Mouse (Mus musculus) small intestine, adult 2 months (tissue): ENCODE results near the gene St5.

Experiments used
- CTCF ChIP-seq: fragments of 200-500 bp; IDR thresholded peaks from 2 replicates; pipeline ENCODE4 v1.5.1; 2012; ENCODE audit warnings: low read depth, mild to moderate bottlenecking, control low read depth, inconsistent platforms, low read length, moderate library complexity, mixed read lengths; ENCODE audit not compliant: insufficient replicate concordance, insufficient read length; ENCODE audit errors: extremely low read depth
- POLR2A ChIP-seq: fragments of 200-500 bp; IDR thresholded peaks from 2 replicates; pipeline ENCODE4 v1.6.1; 2012; ENCODE audit warnings: low read depth, mild to moderate bottlenecking, control low read depth, inconsistent platforms, low read length, moderate library complexity

DNA sequence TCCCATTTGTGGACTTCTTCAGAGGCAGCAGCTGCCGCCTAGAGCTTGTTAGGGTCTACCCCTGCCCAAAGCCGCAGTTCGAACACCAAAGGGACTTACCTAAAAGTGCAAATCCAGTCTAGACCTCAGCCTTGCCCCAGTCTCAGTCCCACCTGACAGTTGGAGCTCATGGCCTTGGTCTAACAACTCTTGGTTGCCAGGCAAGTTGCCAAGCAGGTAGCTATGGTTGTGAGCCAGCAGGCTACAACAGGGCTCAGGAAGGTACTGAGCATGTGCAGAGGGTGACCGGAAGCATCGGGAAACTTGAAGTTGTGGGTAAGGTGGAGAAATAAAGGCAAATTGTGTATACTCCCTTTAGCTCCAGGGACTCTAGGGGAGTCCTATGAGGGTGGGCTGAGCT is 20.3 kb upstream of the St5 start, which contains the start of gene BC051019:
- no peak for TF ChIP-seq CTCF
- no peak for TF ChIP-seq POLR2A
